Comparison of ENCODE assay signal across 14 mouse cellular contexts in the genomic region with DNA sequence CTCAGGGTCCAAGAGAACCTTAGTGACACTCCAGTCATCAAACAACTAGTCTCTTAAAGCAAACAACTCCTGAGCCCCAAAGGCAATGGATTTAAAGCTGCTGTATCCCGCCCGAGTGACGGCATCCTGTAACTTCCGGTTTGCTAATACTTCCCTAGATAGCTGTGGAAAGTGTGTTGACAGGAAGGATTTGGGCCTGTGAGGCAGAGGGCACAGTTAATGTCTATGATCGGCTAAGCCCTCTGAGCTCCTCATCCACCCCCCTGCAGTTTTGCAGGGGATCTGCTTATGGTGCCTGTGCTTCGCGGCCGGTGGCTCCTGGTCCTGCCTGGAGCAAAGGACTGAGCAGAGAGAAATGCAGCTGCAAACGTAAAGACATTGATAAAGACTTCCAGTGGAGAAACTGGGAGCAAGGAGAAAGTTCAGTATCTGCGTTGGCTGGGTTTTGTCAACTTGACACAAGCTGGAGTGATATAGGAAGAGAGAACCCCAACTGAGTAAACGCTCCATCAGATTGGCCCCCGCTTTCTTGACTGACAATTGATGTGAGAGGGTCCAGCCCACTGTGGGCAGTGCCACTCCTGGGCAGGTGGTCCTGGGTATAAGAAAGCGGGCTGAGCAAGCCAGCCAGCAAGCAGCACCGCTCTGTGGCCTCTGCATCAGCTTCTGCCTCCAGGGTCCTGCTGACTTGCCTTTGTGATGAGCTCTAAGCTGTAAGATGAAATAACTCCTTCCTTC. TPM values are rescaled to one million over a fixed set of nuclear protein-coding genes. Genes with fewer than 3 reads are reported as not detected.
DNase-seq lines count a peak whose midpoint lies in the region; ATAC-seq and TF ChIP-seq lines count a peak whose summit lies in the region.
"Had no signal": no experiment of that assay in that cellular context is flagged by ENCODE, and none has a peak within 500 bp of the region (broad histone marks: within the 10 kb centered on the region; RNA-seq: fewer than 3 reads in every experiment).

No protein-coding gene starts in this region.

- peak overlapping the region; percentile 42 for H3K27ac ChIP-seq in heart, embryonic 10.5 days
- no peak overlapping the region for H3K27ac ChIP-seq in heart, adult 2 months
- no peak overlapping the region for H3K27ac ChIP-seq in lung, embryonic 15.5 days
- no peak overlapping the region for H3K27ac ChIP-seq in intestine, embryonic 14.5 days (ENCODE audit: low read depth)
- H3K27ac ChIP-seq: hindbrain, embryonic 10.5 days; limb, embryonic 15.5 days; neural tube, embryonic 13.5 days had no signal

- H3K36me3 ChIP-seq in heart, embryonic 10.5 days = no peaks in the 10 kb centered on the region
- no peaks in the 10 kb centered on the region for H3K36me3 ChIP-seq in heart, adult 2 months (ENCODE audit: control insufficient read depth, insufficient read depth, low read length)
- H3K36me3 ChIP-seq in lung, embryonic 15.5 days = no peaks in the 10 kb centered on the region
- no peaks in the 10 kb centered on the region for H3K36me3 ChIP-seq in intestine, embryonic 14.5 days (ENCODE audit: control insufficient read depth, insufficient read depth, low read length)
- H3K36me3 ChIP-seq: hindbrain, embryonic 10.5 days; limb, embryonic 15.5 days; neural tube, embryonic 13.5 days had no signal

- no peaks in the 10 kb centered on the region for H3K9me3 ChIP-seq in heart, embryonic 10.5 days
- H3K9me3 ChIP-seq in lung, embryonic 15.5 days = no peaks in the 10 kb centered on the region
- no peaks in the 10 kb centered on the region for H3K9me3 ChIP-seq in intestine, embryonic 14.5 days (ENCODE audit: control insufficient read depth, low read length)
- H3K9me3 ChIP-seq: hindbrain, embryonic 10.5 days; limb, embryonic 15.5 days; neural tube, embryonic 13.5 days had no signal

- DNase-seq in heart, embryonic 10.5 days (ENCODE audit: low spot score) = peak; percentile 76
- DNase-seq in heart, adult 2 months = no peak
- no peak for DNase-seq in lung, postnatal 25 days (ENCODE audit: low spot score)
- no peak for DNase-seq in intestine, embryonic 14.5 days (ENCODE audit: low spot score)
- DNase-seq in retina, postnatal 1 day = peak; percentile 36
- no peak for DNase-seq in cerebellum, adult 9-11 months
- DNase-seq in gastrocnemius, postnatal 25 days = no peak
- DNase-seq: cerebellum, adult 11 months; kidney, adult 2 months; thymus, postnatal 25 days had no signal

- H3K9ac ChIP-seq in heart, adult 2 months (ENCODE audit: low read depth, low read length) = no peak overlapping the region
- H3K9ac ChIP-seq in lung, embryonic 15.5 days = no peak overlapping the region
- H3K9ac ChIP-seq in intestine, embryonic 14.5 days (ENCODE audit: low read length) = no peak overlapping the region
- H3K9ac ChIP-seq: limb, embryonic 15.5 days; neural tube, embryonic 13.5 days had no signal

- no peak for TF ChIP-seq EP300 in heart, adult 2 months (IDR thresholded peaks at IDR 0.05; ENCODE audit: insufficient read depth, low read depth, low read length)

- no peak for TF ChIP-seq POLR2A in heart, adult 2 months (IDR thresholded peaks at IDR 0.05; ENCODE audit: insufficient read depth, low read depth, low read length)

- peak overlapping the region; percentile 44 for H3K4me3 ChIP-seq in heart, embryonic 10.5 days
- no peak overlapping the region for H3K4me3 ChIP-seq in heart, adult 2 months
- H3K4me3 ChIP-seq in lung, embryonic 15.5 days = no peak overlapping the region
- no peak overlapping the region for H3K4me3 ChIP-seq in intestine, embryonic 14.5 days (ENCODE audit: low read depth, low read length)
- H3K4me3 ChIP-seq: hindbrain, embryonic 10.5 days; limb, embryonic 15.5 days; neural tube, embryonic 13.5 days had no signal

- 21% methylated on average over 14 of the region's 14 CpGs for WGBS in heart, embryonic 10.5 days
- 42% methylated on average over 14 of the region's 14 CpGs for WGBS in heart, adult 2 months
- 37% methylated on average over 14 of the region's 14 CpGs for WGBS in lung, embryonic 15.5 days
- 32% methylated on average over 14 of the region's 14 CpGs for WGBS in intestine, embryonic 14.5 days

- peaks cover 15% of the 10 kb centered on the region for H3K4me1 ChIP-seq in heart, embryonic 10.5 days
- H3K4me1 ChIP-seq in heart, adult 2 months (ENCODE audit: control insufficient read depth, insufficient read depth, low read length) = no peaks in the 10 kb centered on the region
- H3K4me1 ChIP-seq in lung, embryonic 15.5 days = peaks cover 6% of the 10 kb centered on the region
- peaks cover 6% of the 10 kb centered on the region for H3K4me1 ChIP-seq in intestine, embryonic 14.5 days (replicated peaks; ENCODE audit: control insufficient read depth, insufficient read depth, low read length)
- H3K4me1 ChIP-seq: hindbrain, embryonic 10.5 days; neural tube, embryonic 13.5 days had no signal

- H3K27me3 ChIP-seq in heart, embryonic 10.5 days (ENCODE audit: insufficient read depth, poor library complexity, severe bottlenecking) = no peaks in the 10 kb centered on the region
- no peaks in the 10 kb centered on the region for H3K27me3 ChIP-seq in heart, adult 2 months (ENCODE audit: control insufficient read depth, insufficient read depth, low read length)
- no peaks in the 10 kb centered on the region for H3K27me3 ChIP-seq in lung, embryonic 15.5 days
- no peaks in the 10 kb centered on the region for H3K27me3 ChIP-seq in intestine, embryonic 14.5 days (replicated peaks; ENCODE audit: control insufficient read depth, insufficient read depth, low read length)
- H3K27me3 ChIP-seq: limb, embryonic 15.5 days; neural tube, embryonic 13.5 days had no signal

- H3K79me2 ChIP-seq in heart, adult 2 months (replicated peaks; ENCODE audit: control insufficient read depth, insufficient read depth, low read length) = no peaks in the 10 kb centered on the region

- peak overlapping the region; percentile 38 for H3K4me2 ChIP-seq in lung, embryonic 15.5 days
- 0 out of 2 replicates have a peak overlapping the region, but pooled peaks have one; percentile 14 for H3K4me2 ChIP-seq in intestine, embryonic 14.5 days (ENCODE audit: low read length)
- H3K4me2 ChIP-seq: limb, embryonic 15.5 days; neural tube, embryonic 13.5 days had no signal

- no peak for TF ChIP-seq CTCF in heart, adult 2 months (IDR thresholded peaks at IDR 0.05)

- ATAC-seq in lung, embryonic 15.5 days (ENCODE audit: borderline replicate concordance, extremely low read depth, low FRiP score, low TSS enrichment) = no peak
- no peak for ATAC-seq in intestine, embryonic 14.5 days (replicated peaks; ENCODE audit: low FRiP score, low TSS enrichment, low read depth)

- intact Hi-C loops in heart, adult 2 months (cut with DNase I) = no loop called here

RNA-seq across cellular contexts. Expression of a gene that starts 3.6 kb away (rescaled TPM):
- polyA plus RNA-seq in heart, embryonic 10.5 days (2016; fragmentation: Nextera tagmentation; extraction: Ambion mirVana) = 0.21 and 0.62 TPM in 2 replicates
- 1 to 10 TPM; 1.6 to 2.6 TPM for total RNA-seq in heart, adult 2 months (2021)
- polyA plus RNA-seq in heart, adult 2 months (2012; rRNA removed) = 4.9 and 7.5 TPM in 2 replicates
- polyA plus RNA-seq in lung, embryonic 15.5 days (2015; fragmentation: Nextera tagmentation; extraction: Ambion mirVana) = 0.59 TPM in 1 of 2 replicates, not detected in the other
- polyA plus RNA-seq in intestine, embryonic 14.5 days (2014; fragmentation: Nextera tagmentation; extraction: Ambion mirVana) = 0.09 and 0.17 TPM in 2 replicates
- total RNA-seq in gastrocnemius, postnatal 25 days (2021) = 1 to 10 TPM; 6.2 to 9.6 TPM

RNA-seq across cellular contexts. Expression of a gene that starts 35.2 kb away (rescaled TPM):
- 39.0 and 42.7 TPM in 2 replicates for polyA plus RNA-seq in heart, embryonic 10.5 days (2016; fragmentation: Nextera tagmentation; extraction: Ambion mirVana)
- 10 to 100 TPM; 40.8 to 41.9 TPM for total RNA-seq in heart, adult 2 months (2021)
- polyA plus RNA-seq in heart, adult 2 months (2012; rRNA removed) = 14.1 and 20.1 TPM in 2 replicates
- 48.3 and 52.9 TPM in 2 replicates for polyA plus RNA-seq in lung, embryonic 15.5 days (2015; fragmentation: Nextera tagmentation; extraction: Ambion mirVana)
- 39.7 and 45.2 TPM in 2 replicates for polyA plus RNA-seq in intestine, embryonic 14.5 days (2014; fragmentation: Nextera tagmentation; extraction: Ambion mirVana)
- 10 to 100 TPM; 42.6 to 45.9 TPM for total RNA-seq in gastrocnemius, postnatal 25 days (2021)

Comparison
In these comparisons a context has a peak if more than half of its experiments do, and no peak if none do; other contexts are left out.
1. DNase-seq: peak in heart, embryonic 10.5 days (single experiment) and retina, postnatal 1 day (single experiment); none in heart, adult 2 months (0 of 2), lung, postnatal 25 days (single experiment), intestine, embryonic 14.5 days (single experiment), cerebellum, adult 9-11 months (single experiment) and gastrocnemius, postnatal 25 days (single experiment).